Mouse (Mus musculus): ENCODE results near the gene Arel1. TPM values are rescaled to one million over a fixed set of nuclear protein-coding genes. Genes with fewer than 3 reads are reported as not detected.

Gene Arel1
- polyA plus RNA-seq, 1 experiment from 2014 or later = 37.9 TPM

DNA sequence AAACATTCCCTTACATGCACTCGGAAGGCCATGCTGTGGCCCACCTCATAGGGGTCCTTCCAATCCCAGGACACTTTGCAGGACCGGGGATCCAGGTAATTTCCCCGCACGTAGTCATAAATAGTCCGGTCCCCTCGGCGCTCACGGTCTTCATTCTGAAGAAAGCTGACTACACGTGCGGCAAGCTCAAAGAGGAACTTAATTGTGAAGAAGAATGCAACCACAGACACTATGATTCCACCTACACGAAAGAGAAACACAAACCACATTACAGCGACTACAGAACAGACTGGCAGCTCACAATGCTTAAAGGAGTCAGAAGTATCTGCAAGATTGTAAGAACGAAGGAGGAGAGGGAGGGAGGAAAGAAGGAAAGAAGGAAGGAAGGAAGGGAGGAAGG lies 29.0 kb downstream of the Arel1 start:
- WGBS = 97% methylated on average over 13 of the region's 13 CpGs
- Histone ChIP-seq H3K4me3 (ENCODE audit: low read depth, low read length) (no peak overlapping the region), H3K9me3 (replicated peaks; ENCODE audit: control insufficient read depth, low read length, poor library complexity, severe bottlenecking) (no peaks in the 10 kb centered on the region), H3K36me3 (ENCODE audit: control insufficient read depth, insufficient read depth, low read length) (peaks cover 17% of the 10 kb centered on the region), H3K27me3 (ENCODE audit: control insufficient read depth, insufficient read depth, low read depth, low read length) (no peaks in the 10 kb centered on the region), H3K4me2 (ENCODE audit: low read length) (no peak overlapping the region), H3K27ac (ENCODE audit: low read length) (no peak overlapping the region), H3K9ac (ENCODE audit: low read depth, low read length) (no peak overlapping the region), H3K4me1 (ENCODE audit: control insufficient read depth, insufficient read depth, low read length) (no peaks in the 10 kb centered on the region)
- ATAC-seq = no peak

DNA sequence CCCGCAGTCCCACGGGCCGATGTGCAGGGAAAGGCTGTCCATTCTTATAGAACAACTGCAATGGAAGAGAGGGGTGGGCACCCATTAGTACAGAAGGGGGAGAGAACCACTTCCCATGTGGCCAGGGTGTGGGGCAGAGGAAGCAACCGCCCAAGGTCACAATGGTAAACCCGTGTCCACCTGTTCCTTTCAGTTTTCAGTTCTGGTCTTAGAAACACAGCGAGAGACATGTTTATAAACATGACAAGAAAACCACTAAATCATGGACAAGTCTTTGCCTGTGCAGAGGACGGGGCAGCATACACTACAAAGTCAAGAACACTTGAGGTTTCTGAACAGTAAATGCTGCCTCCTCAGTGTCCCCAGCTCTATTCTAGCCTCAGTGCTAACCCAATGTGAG lies 30.4 kb downstream of the Arel1 start:
- H3K4me3 ChIP-seq (ENCODE audit: low read depth, low read length) = no peak overlapping the region
- H3K9me3 ChIP-seq (replicated peaks; ENCODE audit: control insufficient read depth, low read length, poor library complexity, severe bottlenecking) = no peaks in the 10 kb centered on the region
- H3K27me3 ChIP-seq (ENCODE audit: control insufficient read depth, insufficient read depth, low read depth, low read length) = no peaks in the 10 kb centered on the region
- H3K4me1 ChIP-seq (ENCODE audit: control insufficient read depth, insufficient read depth, low read length) = no peaks in the 10 kb centered on the region
- WGBS = 94% methylated on average over 7 of the region's 7 CpGs
- peaks cover 15% of the 10 kb centered on the region; the same call in 1 of the 2 replicates for H3K36me3 ChIP-seq (ENCODE audit: control insufficient read depth, insufficient read depth, low read length)
- H3K9ac ChIP-seq (ENCODE audit: low read depth, low read length) = no peak overlapping the region
- H3K4me2 ChIP-seq (ENCODE audit: low read length) = no peak overlapping the region
- no peak for ATAC-seq
- H3K27ac ChIP-seq (ENCODE audit: low read length) = no peak overlapping the region

DNA sequence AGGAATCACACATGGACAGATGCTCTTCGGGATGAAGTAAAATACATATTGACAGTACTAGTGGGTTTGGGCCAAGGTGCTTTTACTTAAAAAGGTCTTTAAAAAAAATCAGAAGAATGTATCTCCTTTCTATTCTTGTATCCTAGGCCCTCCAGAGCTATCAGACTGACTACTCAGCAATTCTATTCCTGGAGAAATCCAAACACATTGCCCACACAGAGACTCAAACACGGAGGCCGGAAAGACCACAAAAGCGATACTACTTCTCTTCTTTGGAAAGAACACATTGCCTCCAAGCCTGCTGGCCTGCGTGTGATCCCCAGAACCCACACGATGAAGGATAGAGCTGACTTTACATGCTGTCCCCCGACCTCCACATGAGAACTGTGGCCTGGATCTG lies 31.6 kb downstream of the Arel1 start:
- H3K9ac ChIP-seq (ENCODE audit: low read depth, low read length) = no peak overlapping the region
- 96% methylated on average over 7 of the region's 7 CpGs for WGBS
- H3K4me1 ChIP-seq (ENCODE audit: control insufficient read depth, insufficient read depth, low read length) = no peaks in the 10 kb centered on the region
- no peak for ATAC-seq
- H3K4me3 ChIP-seq (ENCODE audit: low read depth, low read length) = no peak overlapping the region
- H3K27me3 ChIP-seq (ENCODE audit: control insufficient read depth, insufficient read depth, low read depth, low read length) = no peaks in the 10 kb centered on the region
- H3K4me2 ChIP-seq (ENCODE audit: low read length) = no peak overlapping the region
- no peak overlapping the region for H3K27ac ChIP-seq (ENCODE audit: low read length)
- no peaks in the 10 kb centered on the region for H3K9me3 ChIP-seq (replicated peaks; ENCODE audit: control insufficient read depth, low read length, poor library complexity, severe bottlenecking)
- peaks cover 17% of the 10 kb centered on the region for H3K36me3 ChIP-seq (ENCODE audit: control insufficient read depth, insufficient read depth, low read length)

DNA sequence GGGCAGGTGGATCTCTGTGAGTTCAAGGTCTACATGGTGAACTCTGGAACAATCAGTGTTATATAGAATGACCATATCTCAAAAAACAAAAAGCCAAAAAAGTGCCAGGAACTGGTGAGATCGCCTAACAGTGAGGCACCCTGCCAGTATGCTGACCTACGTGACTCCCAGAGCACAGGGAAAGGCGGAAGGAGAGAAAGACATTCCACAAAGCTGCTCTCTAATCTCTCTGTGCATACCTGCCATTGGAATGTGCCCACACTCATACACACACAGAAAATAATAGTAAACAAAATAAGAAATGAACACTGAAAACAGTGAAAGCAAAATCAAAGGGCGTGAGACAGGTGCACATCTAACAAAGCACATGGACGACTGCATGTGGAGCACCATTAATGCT lies 35.4 kb downstream of the Arel1 start:
- 85% methylated on average over 5 of the region's 5 CpGs for WGBS

DNA sequence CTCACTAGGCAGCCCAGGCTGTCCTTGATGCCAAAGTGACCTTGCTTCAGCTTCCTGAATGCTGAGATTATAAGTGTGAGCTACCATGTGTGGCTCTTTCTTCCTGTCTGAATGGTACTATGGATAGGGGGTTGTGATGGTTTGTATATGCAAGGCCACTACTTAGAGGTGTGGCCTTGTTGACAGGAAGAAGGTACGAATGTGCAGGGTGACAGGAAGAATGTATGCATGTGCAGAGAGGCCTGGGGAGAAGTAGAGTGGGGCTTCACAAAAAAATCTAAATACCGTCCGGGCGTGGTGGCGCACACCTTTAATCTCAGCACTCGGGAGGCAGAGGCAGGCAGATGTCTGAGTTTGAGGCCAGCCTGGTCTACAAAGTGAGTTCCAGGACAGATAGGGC lies 38.5 kb downstream of the Arel1 start:
- ATAC-seq = no peak
- no peaks in the 10 kb centered on the region for H3K27me3 ChIP-seq (ENCODE audit: control insufficient read depth, insufficient read depth, low read depth, low read length)
- 99% methylated on average over 6 of the region's 6 CpGs for WGBS
- no peaks in the 10 kb centered on the region for H3K9me3 ChIP-seq (replicated peaks; ENCODE audit: control insufficient read depth, low read length, poor library complexity, severe bottlenecking)
- H3K4me1 ChIP-seq (ENCODE audit: control insufficient read depth, insufficient read depth, low read length) = no peaks in the 10 kb centered on the region
- H3K4me3 ChIP-seq (ENCODE audit: low read depth, low read length) = no peak overlapping the region
- peaks cover 20% of the 10 kb centered on the region for H3K36me3 ChIP-seq (ENCODE audit: control insufficient read depth, insufficient read depth, low read length)
- no peak overlapping the region for H3K4me2 ChIP-seq (ENCODE audit: low read length)
- H3K9ac ChIP-seq (ENCODE audit: low read depth, low read length) = no peak overlapping the region
- no peak overlapping the region for H3K27ac ChIP-seq (ENCODE audit: low read length)

More for the DNA sequence above, 35.4 kb downstream of the Arel1 start:
- Histone ChIP-seq H3K4me1 (ENCODE audit: control insufficient read depth, insufficient read depth, low read length) (no peaks in the 10 kb centered on the region), H3K9me3 (replicated peaks; ENCODE audit: control insufficient read depth, low read length, poor library complexity, severe bottlenecking) (no peaks in the 10 kb centered on the region), H3K27ac (ENCODE audit: low read length) (no peak overlapping the region), H3K36me3 (ENCODE audit: control insufficient read depth, insufficient read depth, low read length) (peaks cover 30% of the 10 kb centered on the region), H3K4me3 (ENCODE audit: low read depth, low read length) (no peak overlapping the region), H3K4me2 (ENCODE audit: low read length) (no peak overlapping the region), H3K27me3 (ENCODE audit: control insufficient read depth, insufficient read depth, low read depth, low read length) (no peaks in the 10 kb centered on the region), H3K9ac (ENCODE audit: low read depth, low read length) (no peak overlapping the region)
- no peak for ATAC-seq

DNA sequence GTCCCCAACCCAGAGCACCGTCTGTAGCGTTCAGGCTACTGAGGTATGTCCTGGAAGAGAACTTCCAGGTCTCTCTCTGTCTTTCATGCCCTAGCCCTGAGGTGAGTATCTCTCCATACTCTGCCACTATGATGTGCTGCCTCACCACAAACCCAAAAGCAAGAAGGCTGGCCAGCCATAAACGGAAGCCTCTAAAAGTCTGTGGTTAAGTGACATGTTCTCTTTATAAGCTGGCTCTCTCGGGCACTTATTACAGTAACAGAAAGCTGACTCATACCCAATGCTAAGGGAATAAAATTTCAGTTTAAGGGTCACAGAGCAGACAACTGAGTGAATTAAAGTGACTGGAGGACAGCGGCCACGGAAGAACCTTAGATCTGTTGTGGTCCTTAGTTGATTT lies 44.2 kb downstream of the Arel1 start:
- ATAC-seq = no peak
- Histone ChIP-seq H3K9me3 (replicated peaks; ENCODE audit: control insufficient read depth, low read length, poor library complexity, severe bottlenecking) (no peaks in the 10 kb centered on the region), H3K4me1 (ENCODE audit: control insufficient read depth, insufficient read depth, low read length) (no peaks in the 10 kb centered on the region), H3K4me2 (ENCODE audit: low read length) (no peak overlapping the region), H3K27me3 (ENCODE audit: control insufficient read depth, insufficient read depth, low read depth, low read length) (no peaks in the 10 kb centered on the region), H3K36me3 (ENCODE audit: control insufficient read depth, insufficient read depth, low read length) (peaks cover 36% of the 10 kb centered on the region), H3K9ac (ENCODE audit: low read depth, low read length) (no peak overlapping the region), H3K4me3 (ENCODE audit: low read depth, low read length) (no peak overlapping the region), H3K27ac (ENCODE audit: low read length) (no peak overlapping the region)
- 95% methylated on average over 6 of the region's 6 CpGs for WGBS

DNA sequence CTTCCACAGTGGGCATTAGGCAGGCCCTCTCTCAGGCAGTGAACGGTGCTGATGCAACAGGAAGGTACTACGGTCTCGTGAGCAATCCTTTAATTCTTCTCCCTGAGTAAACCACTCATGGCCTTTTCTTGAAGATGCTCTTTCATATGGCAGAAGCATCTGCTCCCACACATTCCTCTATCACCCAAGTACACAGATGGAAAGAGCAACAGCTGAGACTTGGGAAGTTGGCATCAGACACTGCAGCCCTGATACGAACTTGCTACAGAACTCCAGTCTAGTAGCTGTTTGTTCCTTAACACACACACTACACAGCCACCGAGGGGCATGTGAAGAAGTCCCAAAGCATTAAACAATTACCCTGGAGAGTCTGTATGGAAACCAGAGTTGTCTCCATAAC lies 46.4 kb downstream of the Arel1 start:
- H3K4me1 ChIP-seq (ENCODE audit: control insufficient read depth, insufficient read depth, low read length) = no peaks in the 10 kb centered on the region
- no peak overlapping the region for H3K4me2 ChIP-seq (ENCODE audit: low read length)
- H3K9me3 ChIP-seq (replicated peaks; ENCODE audit: control insufficient read depth, low read length, poor library complexity, severe bottlenecking) = no peaks in the 10 kb centered on the region
- H3K27ac ChIP-seq (ENCODE audit: low read length) = no peak overlapping the region
- 91% methylated on average over 5 of the region's 5 CpGs for WGBS
- peaks cover 48% of the 10 kb centered on the region for H3K36me3 ChIP-seq (ENCODE audit: control insufficient read depth, insufficient read depth, low read length)
- no peaks in the 10 kb centered on the region for H3K27me3 ChIP-seq (ENCODE audit: control insufficient read depth, insufficient read depth, low read depth, low read length)
- ATAC-seq = no peak
- no peak overlapping the region for H3K9ac ChIP-seq (ENCODE audit: low read depth, low read length)
- no peak overlapping the region for H3K4me3 ChIP-seq (ENCODE audit: low read depth, low read length)

DNA sequence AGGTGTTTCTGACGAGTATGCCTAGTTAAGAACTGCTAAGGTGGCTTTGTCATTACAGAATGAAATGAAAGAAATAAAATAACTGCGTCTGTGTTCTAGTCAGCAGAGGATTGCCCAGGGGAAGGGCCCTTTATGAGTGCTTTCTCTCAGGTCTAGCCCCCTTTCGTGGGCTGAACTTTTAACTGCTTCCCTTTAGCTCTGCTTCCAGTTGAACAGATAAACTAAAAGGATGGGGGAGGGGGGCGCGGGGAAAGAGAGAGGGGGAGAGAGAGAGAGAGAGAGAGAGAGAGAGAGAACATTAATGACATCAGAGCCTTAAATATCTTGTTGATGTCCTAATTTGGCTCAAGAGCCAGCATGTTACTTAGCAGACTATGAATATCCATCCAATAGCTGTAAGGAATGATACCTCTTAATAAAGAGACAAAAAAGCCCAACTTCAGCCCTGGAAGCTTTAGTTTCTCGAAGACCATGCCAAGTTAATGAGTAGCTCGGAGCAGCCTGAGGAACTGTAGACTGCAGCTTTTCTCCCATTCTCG lies 48.8 kb downstream of the Arel1 start:
- H3K9ac ChIP-seq (ENCODE audit: low read depth, low read length) = no peak overlapping the region
- H3K4me3 ChIP-seq (ENCODE audit: low read depth, low read length) = no peak overlapping the region
- ATAC-seq = no peak
- H3K27me3 ChIP-seq (ENCODE audit: control insufficient read depth, insufficient read depth, low read depth, low read length) = no peaks in the 10 kb centered on the region
- WGBS = 73% methylated on average over 8 of the region's 8 CpGs
- no peaks in the 10 kb centered on the region for H3K9me3 ChIP-seq (replicated peaks; ENCODE audit: control insufficient read depth, low read length, poor library complexity, severe bottlenecking)
- H3K27ac ChIP-seq (ENCODE audit: low read length) = no peak overlapping the region
- no peak overlapping the region for H3K4me2 ChIP-seq (ENCODE audit: low read length)
- no peaks in the 10 kb centered on the region for H3K4me1 ChIP-seq (ENCODE audit: control insufficient read depth, insufficient read depth, low read length)
- H3K36me3 ChIP-seq (ENCODE audit: control insufficient read depth, insufficient read depth, low read length) = peaks cover 54% of the 10 kb centered on the region

DNA sequence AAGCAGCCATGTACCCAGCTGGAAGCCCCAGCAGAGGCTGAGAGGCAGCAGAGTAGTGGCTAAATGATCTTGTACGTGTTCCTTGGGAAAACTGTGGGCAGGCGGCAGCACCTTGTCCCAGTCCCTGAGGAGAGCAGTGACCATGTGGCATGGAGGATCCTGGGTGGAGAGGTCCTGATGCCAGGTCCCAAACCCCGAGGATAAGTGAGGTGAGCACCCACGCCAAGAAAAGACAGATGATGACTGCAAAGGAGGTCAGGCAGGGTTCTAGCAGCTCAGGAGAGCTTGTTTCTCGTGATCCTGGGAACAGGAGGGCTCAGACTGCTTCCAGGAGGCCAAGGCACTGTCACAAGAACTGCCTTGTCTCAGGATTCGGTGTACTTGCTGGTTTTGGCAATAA lies 51.9 kb downstream of the Arel1 start:
- ATAC-seq = no peak
- H3K9me3 ChIP-seq (replicated peaks; ENCODE audit: control insufficient read depth, low read length, poor library complexity, severe bottlenecking) = no peaks in the 10 kb centered on the region
- no peak overlapping the region for H3K4me2 ChIP-seq (ENCODE audit: low read length)
- H3K4me1 ChIP-seq (ENCODE audit: control insufficient read depth, insufficient read depth, low read length) = no peaks in the 10 kb centered on the region
- no peak overlapping the region for H3K4me3 ChIP-seq (ENCODE audit: low read depth, low read length)
- H3K36me3 ChIP-seq (ENCODE audit: control insufficient read depth, insufficient read depth, low read length) = peaks cover 38% of the 10 kb centered on the region
- H3K27ac ChIP-seq (ENCODE audit: low read length) = no peak overlapping the region
- H3K9ac ChIP-seq (ENCODE audit: low read depth, low read length) = no peak overlapping the region
- H3K27me3 ChIP-seq (ENCODE audit: control insufficient read depth, insufficient read depth, low read depth, low read length) = no peaks in the 10 kb centered on the region
- 90% methylated on average over 6 of the region's 6 CpGs for WGBS
